Mouse (Mus musculus): ENCODE data around the gene Plk3.

GRCm38 (mm10) chr4:117110249-117110648, 23.5 kb downstream of the Plk3 start:
- TF ChIP-seq HCFC1 (IDR thresholded peaks at IDR 0.05; ENCODE audit: borderline replicate concordance, insufficient read depth, low read length) = no peak
- no peak for TF ChIP-seq ZNF384 (IDR thresholded peaks at IDR 0.05; ENCODE audit: low read depth, low read length)
